Mouse (Mus musculus) olfactory bulb, adult 2 months (tissue): Measurements from ENCODE around the gene Tnmd. TPM values are rescaled to one million over a fixed set of nuclear protein-coding genes. Genes with fewer than 3 reads are reported as not detected.

ENCODE experiments used
- H3K27ac ChIP-seq: fragments of 200-500 bp; 2 replicates; pipeline ENCODE4 v1.5.1; 2012; ENCODE audit warnings: low read depth, low read length; ENCODE audit not compliant: insufficient read depth
- H3K4me1 ChIP-seq: fragments of 200-500 bp; 2 replicates; pipeline ENCODE4 v1.6.1; 2012; ENCODE audit warnings: low read length; ENCODE audit not compliant: control insufficient read depth, insufficient read depth
- H3K4me3 ChIP-seq: fragments of 200-500 bp; 2 replicates; pipeline ENCODE4 v1.5.1; 2012; ENCODE audit warnings: mild to moderate bottlenecking, low read depth, low read length, moderate library complexity; ENCODE audit not compliant: insufficient read depth
- CTCF ChIP-seq: fragments of 200-500 bp; IDR thresholded peaks from 2 replicates; pipeline ENCODE4 v1.5.1; 2012; ENCODE audit warnings: low read depth, mild to moderate bottlenecking, low read length, moderate library complexity; ENCODE audit not compliant: insufficient read depth
- POLR2A ChIP-seq: fragments of 200-500 bp; IDR thresholded peaks from 2 replicates; pipeline ENCODE4 v1.6.1; 2012; ENCODE audit warnings: mild to moderate bottlenecking, low read depth, low read length, moderate library complexity; ENCODE audit not compliant: insufficient read depth
- WGBS: fragments of 180-500 bp; shearing (Covaris S2); methylation state at CpG from one replicate; pipeline ENCODE4 v1.1.7; 2018; 5-methylcytosine and 5-hydroxymethylcytosine counted together
- polyA plus RNA-seq: library from polyadenylated mRNA; stranded (reverse); fragments of >200 nt; gene quantifications from 2 replicates; pipeline ENCODE4 v1.2.4, GENCODE M21; 2012; ENCODE audit warnings: low replicate concordance; ENCODE audit not compliant: missing spikeins, insufficient read depth, insufficient read length

The Tnmd gene
- polyA plus RNA-seq, 1 experiment = not detected

DNA sequence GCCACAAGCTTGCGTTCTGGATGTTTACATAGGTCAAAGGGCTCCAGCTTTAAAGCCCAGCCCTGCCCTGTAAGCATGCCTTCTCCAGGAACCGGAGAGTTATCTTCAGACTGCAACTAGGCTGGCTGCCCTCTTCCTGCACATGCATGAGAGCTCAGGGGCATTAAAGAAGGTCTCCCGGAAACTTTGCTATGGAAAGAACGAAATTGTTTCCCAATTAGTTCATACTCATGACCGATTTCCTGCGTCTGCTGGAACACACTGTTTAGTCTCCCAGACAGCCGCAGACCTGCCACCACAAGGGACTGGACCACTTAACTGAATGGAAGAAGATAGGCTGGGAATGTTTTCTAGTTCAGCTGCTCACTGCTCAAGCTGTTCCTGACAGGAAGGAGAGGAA is 63.4 kb downstream of the Tnmd start:
- WGBS = 70% methylated on average over 7 of the region's 7 CpGs
- TF ChIP-seq CTCF (no peak), POLR2A (no peak)
- Histone ChIP-seq H3K4me3 (no peak overlapping the region), H3K27ac (no peak overlapping the region), H3K4me1 (no peaks in the 10 kb centered on the region)

Other genes with a start within 250 kb of the Tnmd start
- gene Pcdh19, start 162.0 kb upstream of the Tnmd start, polyA plus RNA-seq = not detected in 2 replicates
- not detected in 2 replicates for gene Tspan6, start 47.4 kb downstream of the Tnmd start, polyA plus RNA-seq
- not detected in 2 replicates for gene Srpx2, start 57.4 kb downstream of the Tnmd start, polyA plus RNA-seq
- not detected in 2 replicates for gene Sytl4, start 130.8 kb downstream of the Tnmd start, polyA plus RNA-seq
- not detected in 2 replicates for gene Cstf2, start 208.2 kb downstream of the Tnmd start, polyA plus RNA-seq